Mouse (Mus musculus): ENCODE data around the gene Ralgps2.

Gene Ralgps2

DNA sequence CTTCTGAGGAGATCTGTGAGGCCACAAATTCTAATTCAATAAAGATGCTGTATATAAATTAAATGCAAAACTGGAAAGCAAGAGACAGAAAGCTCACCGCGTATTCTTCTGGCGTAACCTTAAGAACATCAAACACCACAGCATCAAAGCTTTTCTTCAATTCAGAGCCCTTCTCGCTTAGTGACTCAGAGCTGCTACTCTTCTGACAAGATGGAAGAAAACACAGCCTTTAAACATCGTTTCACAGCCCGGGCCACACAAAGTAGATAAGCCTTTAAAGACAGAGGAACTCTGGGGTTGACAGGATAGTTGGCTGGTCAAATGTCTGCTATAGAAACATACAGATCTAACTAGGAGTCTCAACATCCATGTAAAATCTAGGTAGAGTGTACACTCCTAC lies 37.7 kb downstream of the Ralgps2 start:
- DNase-seq, result no peak

DNA sequence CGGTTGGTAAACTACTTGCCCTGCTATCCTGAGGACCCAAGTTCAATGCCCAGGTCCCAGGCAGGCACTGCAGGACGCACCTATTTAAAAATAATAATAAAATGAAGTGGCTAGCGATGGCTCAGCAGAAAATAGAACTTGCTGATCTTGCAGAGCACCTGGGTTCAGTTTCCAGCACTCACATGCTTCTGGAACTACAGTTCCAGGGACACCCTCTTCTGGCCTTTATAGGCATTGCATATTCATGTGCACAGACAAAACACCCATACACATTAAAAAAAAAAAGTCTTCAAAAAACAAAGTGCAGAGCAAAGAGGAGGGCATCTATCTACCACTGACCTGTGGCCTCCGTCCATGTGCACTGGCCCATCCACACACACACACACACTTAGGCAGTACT lies 47.9 kb downstream of the Ralgps2 start:
- no peak for DNase-seq

- DNase-seq, result no peak
Observed at GRCm38 (mm10) chr1:156888830-156889229, 50.6 kb downstream of the Ralgps2 start.

GRCm38 (mm10) chr1:156885879-156886278 lies 53.5 kb downstream of the Ralgps2 start:
- DNase-seq, result no peak

DNA sequence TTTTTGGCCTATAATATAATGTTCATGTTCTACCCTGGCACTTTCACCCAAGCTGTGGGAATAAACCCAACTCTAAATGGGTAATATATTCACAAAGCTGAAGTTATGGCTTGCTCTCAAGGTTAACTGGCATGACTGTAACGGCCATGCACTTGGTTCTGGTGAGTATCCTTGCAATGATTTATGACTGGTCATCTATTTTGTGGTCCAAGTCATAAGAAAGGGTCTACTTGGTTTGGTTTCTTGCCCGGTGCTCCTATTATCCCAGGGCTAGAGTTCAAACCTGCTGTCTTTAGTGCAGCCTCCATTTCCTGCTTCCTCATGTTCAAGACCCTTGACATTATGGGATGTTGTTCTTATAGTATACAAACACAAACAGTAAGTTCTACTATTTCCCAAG lies 54.6 kb downstream of the Ralgps2 start:
- no peak for DNase-seq

GRCm38 (mm10) chr1:156870616-156871015 lies 68.8 kb downstream of the Ralgps2 start:
- no peak for DNase-seq

- no peak for DNase-seq
Observed at GRCm38 (mm10) chr1:156870028-156870427, 69.4 kb downstream of the Ralgps2 start.

DNA sequence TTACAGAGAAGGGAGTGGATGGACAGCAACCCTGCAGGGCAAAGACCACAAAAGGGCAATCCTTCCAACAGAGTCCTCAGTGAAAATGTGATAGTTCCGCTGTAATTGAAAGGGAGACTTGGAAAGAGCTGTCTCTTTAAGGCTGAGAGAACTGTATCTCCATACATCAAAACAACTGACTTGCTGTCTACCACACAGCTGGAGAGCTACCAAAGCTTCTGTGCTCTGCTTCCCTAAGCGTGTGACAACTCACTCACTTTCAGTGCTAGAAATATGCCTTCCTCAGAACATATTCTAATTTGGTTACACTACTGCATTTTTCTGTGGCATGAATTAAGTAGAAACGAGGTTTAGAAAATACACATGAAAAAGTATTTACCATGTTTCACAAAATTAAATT lies 75.2 kb downstream of the Ralgps2 start:
- no peak for DNase-seq

DNA sequence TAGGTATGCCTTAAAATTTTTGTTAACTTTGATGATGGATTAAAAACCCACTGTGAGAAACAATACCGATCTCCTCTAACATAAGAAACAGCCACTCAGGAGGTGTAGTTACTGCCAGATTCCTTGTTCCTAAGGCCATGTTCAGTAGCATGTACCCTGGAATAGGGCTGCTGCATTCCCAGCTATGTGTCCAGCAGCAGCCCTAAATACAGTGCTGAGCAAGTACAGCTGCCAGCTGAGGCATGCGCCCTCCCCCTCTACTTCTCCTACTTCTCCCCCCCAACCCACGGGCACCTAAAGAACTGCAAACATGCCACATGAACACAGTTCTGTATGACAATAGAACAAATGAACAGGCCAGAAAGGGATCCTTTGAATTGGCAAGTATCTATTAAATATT lies 75.7 kb downstream of the Ralgps2 start:
- no peak for DNase-seq

GRCm38 (mm10) chr1:156861475-156862043 lies 77.9 kb downstream of the Ralgps2 start:
- DNase-seq, result no peak

DNA sequence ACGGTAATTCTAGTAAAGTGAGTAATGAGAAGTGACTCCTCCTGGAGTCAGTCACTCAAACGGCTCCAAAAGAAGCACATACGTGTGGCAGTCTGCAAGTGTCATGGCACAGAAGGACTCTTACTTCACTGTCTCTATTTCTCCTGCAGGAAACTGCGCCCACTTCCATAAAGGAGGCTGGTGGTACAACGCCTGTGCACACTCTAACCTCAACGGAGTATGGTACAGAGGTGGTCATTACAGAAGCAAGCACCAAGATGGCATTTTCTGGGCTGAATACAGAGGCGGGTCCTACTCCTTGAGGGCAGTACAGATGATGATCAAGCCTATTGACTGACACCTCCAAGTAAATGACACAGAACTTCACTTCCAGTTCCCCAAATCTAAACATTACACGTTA lies 79.2 kb downstream of the Ralgps2 start:
- no peak for DNase-seq

DNA sequence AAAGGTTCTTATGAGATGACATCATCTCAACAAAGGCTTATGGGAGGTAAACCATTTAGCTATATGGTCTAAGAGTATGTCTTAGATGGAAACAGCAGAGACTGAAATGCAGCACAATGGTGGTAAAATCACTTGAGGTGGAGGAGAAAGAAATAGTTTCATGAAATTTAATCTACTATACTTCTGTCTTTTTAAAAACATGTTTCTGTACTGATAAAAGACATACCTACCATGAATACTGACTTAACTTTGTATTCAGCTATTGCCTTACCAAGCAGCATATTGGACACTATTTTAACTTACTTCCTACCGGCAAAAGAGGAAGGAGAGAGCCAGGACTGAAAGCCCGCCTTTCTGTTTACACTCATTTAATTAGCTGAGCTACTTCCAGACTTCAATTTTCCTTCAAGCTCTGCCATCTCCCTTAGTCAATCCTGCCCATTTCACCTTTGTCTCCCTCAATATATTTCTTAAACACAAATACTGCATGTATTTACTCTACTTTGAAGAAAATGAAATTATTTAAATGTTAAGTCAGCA lies 79.6 kb downstream of the Ralgps2 start:
- no peak for DNase-seq

GRCm38 (mm10) chr1:156859156-156859555 lies 80.3 kb downstream of the Ralgps2 start:
- DNase-seq, result no peak

GRCm38 (mm10) chr1:156856666-156857065 lies 82.8 kb downstream of the Ralgps2 start:
- DNase-seq, result no peak

DNA sequence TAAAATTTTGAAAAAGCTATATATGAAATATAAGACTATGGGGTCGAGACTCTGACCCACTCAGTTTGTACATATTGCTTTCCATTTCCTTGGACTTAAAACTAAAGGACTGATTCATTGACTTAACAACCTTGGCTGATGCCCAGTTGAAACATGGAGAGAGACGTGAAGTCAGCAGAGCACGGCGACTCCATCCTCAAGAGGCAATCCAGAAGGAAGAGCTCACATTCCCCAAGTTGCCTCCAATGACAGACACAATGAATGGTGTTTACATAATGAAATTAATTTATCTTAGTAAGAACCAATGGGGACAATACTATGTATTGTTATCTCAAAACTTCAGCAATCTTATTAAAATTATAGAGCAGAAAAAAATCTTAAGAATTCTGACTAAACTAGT lies 84.9 kb downstream of the Ralgps2 start:
- DNase-seq, result no peak

GRCm38 (mm10) chr1:156852872-156853271 lies 86.6 kb downstream of the Ralgps2 start:
- DNase-seq, result no peak

DNA sequence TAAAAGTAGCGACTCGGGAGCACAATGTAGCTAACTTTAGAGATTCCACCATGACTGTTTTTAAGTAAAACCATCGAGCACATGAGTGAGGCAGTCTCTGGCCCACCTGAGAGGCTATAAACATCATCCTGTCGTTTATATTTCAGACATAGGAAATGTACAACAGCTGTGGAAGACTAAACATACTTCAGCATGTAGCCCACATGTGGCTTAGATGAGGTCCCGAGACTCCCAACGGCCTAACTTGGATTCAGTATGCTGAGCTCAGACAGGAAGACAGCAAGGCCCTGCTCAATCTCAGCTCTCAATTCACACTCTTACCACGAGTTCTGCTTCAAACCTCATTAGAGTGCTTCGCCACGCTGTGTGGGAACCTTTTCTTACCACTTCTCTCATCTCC lies 87.0 kb downstream of the Ralgps2 start:
- DNase-seq, result no peak

- no peak for DNase-seq
Observed at GRCm38 (mm10) chr1:156847098-156847497, 92.3 kb downstream of the Ralgps2 start.

GRCm38 (mm10) chr1:156841625-156842339 lies 97.6 kb downstream of the Ralgps2 start:
- no peak for DNase-seq

DNA sequence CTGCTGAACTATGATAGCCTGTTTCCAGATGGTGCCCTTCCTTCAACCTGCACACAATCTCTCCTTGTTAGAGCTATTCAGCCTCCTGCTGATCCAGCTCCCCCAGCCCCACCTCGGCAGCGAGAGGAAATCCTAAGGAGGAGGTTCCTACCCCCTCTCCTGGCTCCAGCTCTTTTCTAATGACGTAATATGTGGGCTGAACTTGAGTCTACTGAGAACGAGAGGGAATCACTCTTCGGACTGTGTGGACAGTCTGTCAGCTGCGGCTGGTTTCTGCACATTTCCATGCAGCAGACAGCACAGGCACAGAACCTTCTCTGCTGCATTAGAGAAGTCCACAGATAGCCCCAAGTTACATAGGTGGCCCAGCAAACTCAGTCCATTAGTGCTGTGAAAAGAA lies 100.7 kb downstream of the Ralgps2 start:
- no peak for DNase-seq

DNA sequence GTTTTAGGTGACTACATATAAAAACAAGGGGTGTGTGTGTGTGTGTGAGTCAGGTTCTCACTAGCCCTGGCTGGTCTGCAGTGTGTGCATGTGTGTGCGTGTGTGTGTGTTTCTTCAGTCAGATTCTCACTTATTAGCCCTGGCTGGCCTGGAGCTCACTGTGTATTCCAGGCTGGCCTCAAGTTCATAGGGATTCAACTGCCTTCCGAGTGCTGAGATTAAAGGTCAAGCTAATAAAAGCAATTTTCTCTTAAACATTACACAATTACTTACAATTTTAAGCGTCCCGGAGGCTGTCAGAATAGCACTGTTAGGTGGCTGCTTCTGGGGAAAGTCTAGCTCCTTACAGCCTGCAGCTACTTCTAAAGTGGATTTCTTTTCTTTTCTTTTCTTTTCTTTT lies 101.2 kb downstream of the Ralgps2 start, which contains the start of gene Angptl1:
Angptl1 (plus strand) TSS at position 386 of the 400 bp plus-strand sequence.
- no peak for DNase-seq

DNA sequence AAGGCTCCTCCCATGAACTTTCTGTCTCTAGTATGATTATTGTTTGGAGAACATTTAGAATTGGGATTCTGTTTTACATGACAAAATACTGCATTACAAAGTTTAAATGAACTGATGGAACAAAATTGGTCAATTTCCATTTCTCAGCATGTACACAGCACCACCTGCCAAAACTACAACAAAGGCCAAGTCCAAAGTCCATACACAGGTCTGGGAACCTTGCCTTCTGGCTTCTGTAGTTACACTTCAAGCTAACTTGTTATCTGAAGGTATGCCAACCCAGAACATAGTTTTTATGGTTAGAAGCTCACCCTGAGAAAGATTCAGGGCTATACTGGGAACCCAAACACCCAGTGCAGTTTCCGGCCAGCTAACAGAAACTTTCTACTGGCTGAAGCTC lies 120.2 kb downstream of the Ralgps2 start:
- no peak for DNase-seq

DNA sequence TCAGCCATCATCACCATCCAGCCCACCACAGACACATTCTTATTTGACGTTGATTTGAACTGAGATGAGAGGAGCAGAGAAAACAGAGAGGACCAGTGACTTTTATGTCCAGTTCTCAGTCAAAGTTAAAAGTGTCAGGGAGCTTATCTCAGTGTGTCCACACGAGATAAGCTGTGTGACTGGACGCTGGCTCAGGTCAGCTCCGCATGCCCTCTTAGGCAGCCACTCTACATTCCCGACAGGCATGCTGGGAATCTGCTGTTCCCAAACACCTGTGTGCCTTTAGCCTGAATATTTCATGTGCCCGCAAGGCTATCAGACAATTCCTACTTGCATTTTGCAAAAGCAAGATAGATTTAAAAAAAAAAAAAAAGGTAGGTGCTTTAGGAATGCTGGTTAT lies 125.9 kb downstream of the Ralgps2 start:
- no peak for DNase-seq

DNA sequence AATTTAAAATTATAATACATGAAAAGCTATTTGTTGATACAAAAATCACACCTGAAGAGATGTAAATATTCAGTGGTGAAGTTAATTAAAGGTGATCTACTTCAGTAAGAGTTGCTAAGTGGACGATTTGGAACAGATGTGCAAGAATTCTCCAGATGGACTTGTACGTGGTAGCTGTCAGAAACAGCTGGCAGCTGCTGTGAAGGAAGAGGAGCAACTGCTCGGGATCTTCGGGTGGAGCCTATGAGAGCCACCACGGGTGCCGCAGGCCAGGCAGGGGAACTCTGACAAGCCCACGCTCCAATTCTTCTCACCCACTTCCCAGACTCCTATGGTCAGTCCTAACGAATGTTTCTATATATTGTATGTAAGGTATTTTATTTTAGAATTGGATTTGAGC lies 126.7 kb downstream of the Ralgps2 start:
- no peak for DNase-seq

DNA sequence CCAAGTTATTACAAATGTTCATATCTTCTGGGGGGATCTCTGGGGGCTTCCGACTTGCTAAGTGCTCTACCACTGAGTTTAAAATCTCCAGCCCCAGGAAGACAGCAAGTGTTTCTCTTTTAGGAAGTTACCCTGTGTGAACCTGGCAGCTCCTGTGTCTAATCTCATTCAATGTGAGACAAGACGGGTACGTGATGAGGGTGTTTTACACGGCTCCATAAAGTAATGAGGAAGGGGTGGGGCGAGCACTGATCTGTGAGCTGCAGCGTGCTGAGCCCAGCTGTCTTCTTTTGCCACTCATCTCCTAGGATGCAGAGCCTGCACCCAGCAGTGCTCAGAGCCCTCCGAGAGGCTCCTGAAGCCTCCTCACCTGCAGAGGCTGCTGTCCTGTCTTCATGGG lies 127.5 kb downstream of the Ralgps2 start:
- DNase-seq, result no peak
